Mouse (Mus musculus) spleen, postnatal 4 days (tissue): ENCODE measurements at regions not wholly inside any gene's neighbourhood (a gene's known extent, or its start where the extent isn't known, plus 50 kb on each side); places are given as distances from the start of the nearest gene placed in this dataset.

Experiments used
- DNase-seq, 2 experiments: peaks; one replicate each; pipeline ENCODE4 v3.0.0; 2022; ENCODE audit warnings: low spot score in 2 of 2

DNA sequence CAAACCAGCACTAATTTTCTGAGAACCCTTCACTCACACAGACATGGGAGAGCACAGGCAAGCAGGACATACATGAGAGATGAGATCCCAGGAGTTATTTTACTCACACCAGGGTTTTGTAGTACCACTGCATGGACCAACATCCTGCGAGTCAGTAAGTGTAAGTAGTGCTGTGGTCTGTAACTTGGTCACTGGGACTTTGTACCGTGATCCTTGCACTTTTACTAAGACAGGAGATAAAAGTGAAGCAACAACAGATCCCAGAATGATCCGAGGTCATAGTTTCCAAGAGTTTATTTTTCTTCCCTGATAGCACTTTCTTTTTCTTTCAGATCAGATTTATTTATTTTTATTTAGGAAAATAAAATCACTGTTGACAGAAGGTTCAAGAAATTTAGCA is 54.1 kb upstream of the Mtap start:
- no peak for DNase-seq

DNA sequence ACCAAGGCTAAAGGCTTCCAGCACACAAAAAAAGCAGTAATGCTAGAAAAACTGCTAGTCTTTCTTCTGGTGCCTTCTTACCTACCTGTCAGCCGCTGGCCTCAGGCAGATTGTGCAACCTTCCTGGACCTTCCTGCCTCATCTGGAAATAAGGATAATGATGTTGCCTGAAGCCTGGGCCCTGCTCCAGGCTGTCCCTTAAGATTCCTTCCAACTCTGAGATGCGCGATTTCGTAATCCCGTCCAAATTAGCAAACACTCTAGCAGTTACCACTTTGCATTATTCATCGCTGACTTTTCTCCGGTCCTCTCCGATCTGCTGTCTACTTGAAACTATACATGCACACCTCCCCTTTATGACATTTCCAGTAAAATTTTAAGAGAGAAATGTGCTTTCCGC is 58.4 kb upstream of the Mtap start:
- DNase-seq: no peak

DNA sequence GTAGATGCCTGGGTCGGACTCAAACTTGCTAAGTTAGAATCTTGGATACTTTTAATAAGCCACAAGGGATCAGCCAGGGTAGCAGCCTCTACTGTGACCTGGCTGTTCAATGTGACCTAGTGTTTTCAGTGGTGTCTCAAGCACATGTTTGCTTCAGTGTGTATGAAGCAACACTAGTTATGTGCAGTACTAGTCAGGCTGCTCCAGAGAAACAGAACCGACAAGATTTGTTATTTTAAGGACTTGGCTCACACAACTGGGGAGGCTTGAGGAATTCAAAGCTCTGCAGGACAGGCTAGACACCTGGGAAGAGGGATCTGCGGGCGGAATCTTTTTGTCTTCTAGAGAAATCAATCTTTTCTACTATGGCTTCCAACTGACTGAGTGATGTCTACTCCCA is 62.2 kb upstream of the Mtap start:
- no peak for DNase-seq

DNA sequence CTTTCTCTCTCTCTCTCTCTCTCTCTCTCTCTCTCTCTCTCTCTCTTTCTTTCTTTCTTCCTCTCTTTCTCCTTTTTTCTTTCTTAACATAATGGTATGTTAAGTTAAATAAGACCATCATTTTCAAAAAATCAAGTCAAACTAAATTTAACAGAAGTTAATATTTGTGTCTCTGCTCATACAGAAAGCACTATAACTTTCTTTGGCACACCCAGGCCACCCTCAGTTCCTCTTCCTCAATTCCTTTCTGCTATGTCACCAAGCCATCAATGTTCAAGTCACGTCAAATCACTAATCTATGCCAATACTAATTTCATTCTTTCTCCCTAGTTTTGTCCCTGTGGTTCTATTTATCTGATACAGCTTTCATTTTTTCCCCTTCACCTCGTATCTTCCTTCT is 66.5 kb upstream of the Mtap start:
- DNase-seq: no peak

DNA sequence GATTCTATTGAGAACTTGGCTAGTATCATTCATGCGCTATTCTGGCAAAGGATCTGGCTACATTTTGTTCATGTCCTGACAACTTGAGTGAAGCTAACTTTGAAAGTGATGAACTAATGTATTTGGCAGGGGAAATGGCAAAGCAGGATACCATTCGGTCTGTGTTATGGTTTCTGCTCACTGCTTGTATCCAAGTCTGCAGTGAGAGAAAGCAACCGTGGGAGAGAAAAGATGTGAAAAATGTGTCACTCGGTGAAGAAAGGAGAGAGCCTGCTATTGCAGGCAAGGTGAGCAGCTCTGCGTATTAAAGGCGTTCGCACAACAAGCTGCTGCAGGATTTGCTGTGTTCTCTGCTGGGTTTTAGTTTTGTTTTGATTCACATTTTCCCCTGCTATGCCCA is 72.5 kb upstream of the Mtap start:
- peak in 1 of 2 experiments; percentile 9 for DNase-seq

DNA sequence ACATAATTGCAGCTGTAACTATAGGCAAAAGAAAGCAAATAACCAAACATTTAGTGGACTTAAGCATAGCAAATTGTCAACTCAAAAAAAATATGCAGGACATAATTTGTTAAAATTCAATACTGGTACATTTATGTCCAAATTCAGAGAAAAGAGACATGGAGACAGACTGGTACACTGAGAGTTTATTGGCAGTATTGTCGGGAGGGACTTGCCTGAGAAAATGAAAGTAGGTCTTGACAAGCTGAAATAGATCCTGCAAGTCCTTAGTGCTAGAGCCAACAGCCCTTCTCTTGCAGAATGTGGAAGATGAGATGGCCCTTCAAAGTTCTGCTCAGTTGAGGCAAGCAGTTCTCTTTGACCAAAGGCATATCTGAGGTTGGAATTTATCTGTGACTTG is 74.5 kb upstream of the Mtap start:
- DNase-seq: no peak

DNA sequence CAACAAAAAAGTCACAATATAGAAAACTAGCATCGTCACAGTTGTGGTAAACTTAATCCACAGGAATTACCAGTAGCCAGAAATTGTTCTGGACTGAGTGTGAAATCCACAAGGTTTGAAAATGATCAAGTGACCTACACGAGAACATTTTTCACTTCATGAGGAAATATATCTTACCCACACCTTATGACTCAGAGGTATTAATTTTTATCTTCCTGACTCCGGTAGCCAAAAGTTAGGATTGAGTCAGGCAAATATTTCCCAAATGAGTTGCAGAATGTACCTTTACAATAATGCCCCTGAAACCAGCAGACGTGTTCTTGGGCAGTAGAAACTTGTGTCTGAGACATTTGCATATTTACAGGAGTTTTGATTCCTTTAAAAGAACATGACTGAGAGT is 75.3 kb upstream of the Mtap start:
- DNase-seq: no peak

DNA sequence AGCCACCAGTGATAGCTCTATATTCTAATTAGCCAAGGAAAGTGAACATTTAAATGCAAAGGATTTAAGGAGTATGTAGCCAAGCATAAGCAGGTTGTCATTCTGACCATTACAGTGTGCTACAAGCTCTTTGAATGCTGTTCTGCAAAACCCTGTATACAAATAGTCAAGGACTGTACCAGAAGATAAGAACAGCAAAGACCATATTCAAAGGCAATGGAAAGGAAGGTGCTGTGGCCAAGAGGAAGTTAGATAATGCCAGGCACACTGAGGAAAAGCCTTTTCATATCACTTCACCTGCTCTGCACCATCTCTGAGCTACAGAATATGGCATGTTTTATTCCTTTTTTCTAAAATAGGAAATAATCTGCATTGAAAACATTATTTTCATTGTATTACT is 79.3 kb upstream of the Mtap start:
- DNase-seq: no peak

DNA sequence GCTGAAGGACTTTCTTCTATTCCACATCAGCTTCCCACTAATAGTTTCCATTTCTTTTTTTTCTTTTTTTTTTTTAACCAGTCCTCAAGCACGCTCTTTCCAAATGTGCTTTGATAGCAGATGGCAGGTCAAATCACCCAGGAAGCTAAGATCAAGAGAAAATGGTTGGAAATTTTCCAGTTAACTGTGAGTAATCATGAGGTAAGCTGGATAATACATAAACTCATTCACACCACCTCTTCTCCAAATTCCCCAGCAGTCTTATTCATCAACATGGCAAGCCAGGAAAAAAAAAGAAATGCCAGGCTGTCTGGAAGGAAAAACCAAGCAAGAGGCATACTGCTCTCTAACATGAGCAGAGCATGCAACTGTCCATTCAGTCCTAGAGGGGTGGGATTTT is 79.8 kb upstream of the Mtap start:
- DNase-seq: no peak

DNA sequence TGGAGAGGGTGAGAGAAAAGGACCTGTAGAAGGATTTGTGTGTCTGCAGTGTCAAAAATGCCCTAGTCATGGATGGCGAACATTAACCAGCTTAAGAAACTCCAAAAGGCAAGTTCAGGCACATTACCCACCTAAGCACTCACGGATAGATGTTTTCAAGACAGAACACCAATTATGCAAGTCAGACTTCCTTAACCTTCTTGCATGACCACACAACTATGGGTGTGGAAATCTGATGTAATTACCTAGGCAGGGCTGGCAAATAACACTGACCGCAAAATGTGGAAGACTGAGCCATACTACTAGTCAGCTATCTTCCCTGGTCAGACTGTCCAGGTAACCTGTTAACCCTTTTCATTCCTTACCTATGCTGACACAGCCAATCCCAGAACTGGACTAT is 81.0 kb upstream of the Mtap start:
- DNase-seq: no peak

DNA sequence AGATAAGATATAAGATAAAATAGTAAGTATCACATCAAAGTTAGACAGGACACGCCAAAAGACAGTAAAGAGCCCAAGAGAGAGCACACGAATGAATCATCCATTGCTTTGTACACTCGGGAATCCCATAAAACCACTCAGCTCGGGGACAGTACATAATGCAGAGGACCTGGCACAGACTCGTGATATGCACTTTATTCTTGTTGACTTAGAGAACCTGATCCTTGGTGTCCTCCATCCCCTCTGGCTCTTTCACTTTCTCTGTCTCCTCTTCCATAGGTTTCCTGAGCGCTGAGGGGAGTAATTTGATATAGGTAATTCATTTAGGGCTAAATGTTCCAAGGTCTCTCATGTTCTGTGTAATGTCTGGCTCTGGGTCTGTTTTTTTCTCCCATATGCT is 83.3 kb upstream of the Mtap start:
- DNase-seq: no peak

DNA sequence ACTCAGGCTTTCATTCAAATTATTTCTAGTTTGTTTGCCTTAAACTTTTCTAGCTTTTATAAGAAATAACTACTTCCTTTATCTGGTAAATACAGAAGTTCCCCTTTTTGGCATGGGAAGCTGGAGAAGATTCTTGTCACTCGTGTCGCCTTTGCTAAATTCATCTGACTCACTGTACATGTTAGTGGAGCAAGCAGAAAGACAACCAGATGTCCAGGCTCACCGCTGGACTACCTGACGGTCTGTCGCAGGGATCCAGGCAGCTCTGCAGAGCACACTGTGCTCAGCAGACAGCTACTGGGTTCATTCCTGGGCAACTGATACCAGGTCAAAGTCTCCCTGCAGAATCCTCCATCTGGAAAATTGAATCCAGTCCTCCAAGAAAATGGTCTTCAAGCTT is 85.0 kb upstream of the Mtap start:
- no peak for DNase-seq

DNA sequence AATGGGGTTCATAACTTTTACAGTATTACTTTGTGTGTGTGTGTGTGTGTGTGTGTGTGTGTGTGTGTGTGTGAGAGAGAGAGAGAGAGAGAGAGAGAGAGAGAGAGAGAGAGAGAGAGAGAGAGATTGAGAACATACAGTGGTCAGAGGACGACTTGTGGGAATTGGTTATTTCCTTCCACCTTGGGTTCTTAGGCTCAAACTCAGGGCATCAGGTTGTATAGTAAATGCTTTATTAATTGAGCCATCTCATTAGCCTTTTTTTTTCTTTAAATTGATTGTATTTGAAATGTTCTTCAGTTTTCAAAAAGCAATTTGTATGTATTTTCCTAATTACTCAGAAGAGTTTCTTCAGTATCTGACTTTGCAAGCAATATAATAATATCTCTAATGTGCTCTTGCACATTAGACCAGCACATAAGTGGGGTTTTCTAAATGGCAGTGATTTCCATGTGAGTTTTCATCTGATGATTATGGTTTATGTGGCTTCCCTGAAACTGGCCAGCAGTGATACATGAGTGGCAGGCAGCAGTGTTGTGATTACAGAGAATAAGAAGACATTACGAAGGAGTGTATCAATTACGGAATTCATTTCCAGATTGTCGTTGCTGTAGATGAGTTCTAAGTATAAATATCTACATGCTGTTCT is 86.2 kb upstream of the Mtap start:
- DNase-seq: no peak

DNA sequence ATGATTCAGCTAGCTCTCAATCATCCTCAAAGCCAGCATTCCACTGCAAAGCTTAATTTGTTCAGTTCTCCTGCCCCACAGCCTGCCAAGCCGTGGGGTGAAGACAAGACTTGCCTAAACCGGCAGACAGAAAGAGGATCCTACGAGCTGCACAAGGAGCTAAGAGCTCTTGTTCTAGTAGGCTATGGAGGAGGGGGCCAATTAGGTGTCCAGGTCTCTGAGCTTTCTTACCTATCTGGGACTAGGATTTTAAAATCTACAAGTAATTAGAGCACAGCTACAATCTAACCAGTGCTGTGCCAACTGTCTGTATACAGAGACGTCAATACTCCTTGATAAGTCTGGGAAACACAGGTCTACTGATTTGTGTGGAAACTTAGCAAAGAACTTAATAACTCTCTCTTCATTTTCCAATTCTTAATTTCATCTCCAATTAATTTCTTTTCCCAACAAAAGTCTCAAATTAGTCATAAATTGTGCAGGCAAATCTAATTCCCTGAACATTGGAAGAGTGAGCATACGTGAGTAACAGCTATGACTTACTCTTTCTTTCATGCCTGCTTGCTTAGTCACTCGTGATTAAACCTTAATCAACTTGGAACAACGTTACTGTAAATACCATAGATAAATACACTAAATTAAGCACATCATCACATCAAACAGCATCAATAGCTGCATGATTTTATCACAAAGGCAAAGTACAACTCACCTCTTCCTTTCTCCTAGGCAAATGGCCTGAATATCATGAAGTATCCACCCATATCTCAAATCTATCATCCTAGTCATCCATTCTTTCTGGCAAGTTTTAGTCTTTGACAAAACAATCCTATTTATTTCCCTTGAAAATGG is 87.1 kb upstream of the Mtap start:
- no peak for DNase-seq

DNA sequence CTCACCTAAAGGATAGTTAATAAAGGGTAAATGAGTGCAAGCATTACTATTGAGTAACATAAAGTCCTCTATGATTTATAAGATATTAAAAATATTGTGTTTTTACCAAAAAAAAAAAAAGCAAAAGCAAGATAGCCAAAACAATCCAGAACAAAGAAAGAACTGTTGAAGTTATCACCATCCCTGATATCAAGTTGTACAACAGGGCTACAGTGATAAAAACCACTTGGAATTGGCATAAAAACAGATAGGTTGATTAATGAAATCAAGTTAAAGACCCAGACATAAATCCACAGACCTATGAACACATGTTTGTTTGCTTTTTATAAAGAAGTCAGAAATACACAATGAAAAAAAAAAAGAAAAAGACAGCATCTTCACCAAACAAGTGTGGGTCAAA is 92.4 kb upstream of the Mtap start:
- no peak for DNase-seq

DNA sequence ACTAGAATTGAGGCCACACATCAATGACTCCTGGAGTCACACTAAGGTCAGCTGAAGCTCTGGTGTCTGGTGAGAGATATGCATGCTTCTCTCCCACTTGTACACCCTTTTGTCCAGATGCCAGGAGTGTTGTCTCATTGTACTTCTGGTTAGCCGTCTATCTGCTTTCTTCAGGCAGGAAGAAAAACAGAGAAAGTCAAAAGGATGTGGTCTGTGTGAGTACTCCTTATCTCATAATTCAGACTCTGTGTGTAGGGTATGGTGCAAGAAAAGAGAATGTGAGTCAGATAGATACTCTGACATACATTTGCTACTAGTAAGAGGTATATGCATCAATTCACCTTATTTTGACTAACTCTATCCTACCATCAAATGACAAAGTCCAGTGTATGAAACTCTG is 92.9 kb upstream of the Mtap start:
- no peak for DNase-seq

DNA sequence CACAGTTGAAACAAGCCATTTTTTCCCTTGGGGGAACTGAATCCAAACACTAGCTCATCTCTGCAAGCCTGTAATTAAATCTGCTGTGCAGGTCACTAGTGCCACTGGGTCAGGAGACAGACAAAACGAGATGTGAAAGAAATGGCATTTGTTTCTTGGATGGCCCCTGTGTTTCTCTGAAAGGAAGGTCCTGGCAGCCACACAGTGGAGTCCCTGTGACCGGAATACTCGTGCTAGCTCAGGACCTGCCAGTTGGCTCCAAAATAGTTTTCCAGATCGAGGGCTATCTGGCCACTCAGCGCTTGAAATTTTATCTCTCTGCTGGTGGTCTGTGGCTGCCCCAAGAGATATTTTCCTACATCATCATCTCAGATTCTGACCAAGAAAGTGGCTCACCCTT is 96.1 kb upstream of the Mtap start:
- no peak for DNase-seq

DNA sequence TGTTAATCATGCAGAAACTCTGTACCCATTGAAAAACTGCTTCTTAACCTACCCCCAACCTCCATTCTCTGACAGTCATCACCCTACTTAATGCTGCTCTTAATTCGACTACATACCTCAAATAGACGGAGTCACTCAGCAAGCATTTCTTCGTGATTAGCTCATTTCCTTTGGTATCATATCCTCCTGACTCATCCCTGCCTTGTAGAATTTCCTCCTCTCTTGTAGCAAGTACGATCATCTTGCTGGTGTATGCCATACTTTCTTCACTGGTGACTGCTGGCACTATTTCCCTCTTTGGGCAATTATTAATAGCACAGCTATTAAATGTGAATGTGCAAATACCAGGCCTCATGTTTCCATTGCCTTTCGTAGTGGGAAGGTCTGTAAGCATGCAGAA is 98.0 kb upstream of the Mtap start:
- no peak for DNase-seq

DNA sequence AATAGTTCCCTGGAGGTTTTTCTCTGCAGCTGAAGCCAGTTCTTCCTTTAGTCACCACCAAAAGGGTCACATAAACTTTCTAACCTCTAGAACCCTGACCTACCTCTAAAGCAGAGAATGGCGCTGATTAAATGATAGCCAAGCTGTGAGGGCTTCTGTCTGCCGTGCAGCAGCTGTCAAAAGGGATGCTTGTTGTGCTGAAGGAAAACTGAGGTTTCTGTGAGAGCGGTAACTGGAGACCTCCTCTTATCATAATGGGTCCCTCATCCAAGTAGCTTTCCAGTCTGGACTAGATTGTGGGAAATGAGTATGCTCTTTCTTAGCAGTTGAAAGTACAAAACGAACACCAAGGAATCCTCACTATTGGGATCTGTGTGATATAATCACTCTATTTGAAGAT is 98.8 kb upstream of the Mtap start:
- no peak for DNase-seq

DNA sequence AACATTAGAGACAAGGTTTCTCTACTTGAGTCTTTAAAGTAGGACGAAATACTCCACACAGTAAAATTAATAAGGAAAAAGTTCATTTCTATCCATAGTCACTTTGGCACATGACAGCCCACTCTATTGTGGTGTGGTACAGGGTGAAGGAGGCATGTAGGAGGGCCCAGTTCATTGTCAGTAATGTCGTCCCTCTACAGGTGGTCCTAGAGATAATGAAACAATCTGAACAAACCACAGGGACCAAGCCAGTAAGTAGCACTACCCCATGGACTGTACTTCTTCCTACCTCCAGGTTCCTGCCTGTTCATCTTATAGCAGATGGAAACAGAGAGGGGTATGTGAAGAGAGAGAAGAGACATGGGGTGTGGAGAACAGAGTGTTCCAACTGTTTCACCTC is 102.1 kb upstream of the Mtap start:
- DNase-seq: no peak

DNA sequence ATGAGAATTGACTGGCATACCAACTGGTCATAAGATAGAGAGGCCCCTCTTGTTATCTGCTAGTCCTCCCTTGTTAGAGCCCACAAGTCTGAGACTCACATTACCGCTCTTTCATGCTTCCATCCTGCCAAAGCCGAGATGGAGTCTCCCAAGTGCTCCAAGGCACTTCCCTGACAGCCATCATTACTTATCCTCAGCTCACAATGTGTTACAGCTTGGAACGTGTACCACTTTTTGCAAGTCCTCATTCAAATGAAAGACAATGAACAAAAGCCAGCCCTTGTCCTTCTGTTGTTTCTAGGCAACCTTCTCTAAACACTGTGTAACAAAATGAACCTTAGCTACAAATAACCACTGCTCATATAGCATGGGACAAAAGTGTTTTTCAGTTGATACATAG is 102.6 kb upstream of the Mtap start:
- no peak for DNase-seq

DNA sequence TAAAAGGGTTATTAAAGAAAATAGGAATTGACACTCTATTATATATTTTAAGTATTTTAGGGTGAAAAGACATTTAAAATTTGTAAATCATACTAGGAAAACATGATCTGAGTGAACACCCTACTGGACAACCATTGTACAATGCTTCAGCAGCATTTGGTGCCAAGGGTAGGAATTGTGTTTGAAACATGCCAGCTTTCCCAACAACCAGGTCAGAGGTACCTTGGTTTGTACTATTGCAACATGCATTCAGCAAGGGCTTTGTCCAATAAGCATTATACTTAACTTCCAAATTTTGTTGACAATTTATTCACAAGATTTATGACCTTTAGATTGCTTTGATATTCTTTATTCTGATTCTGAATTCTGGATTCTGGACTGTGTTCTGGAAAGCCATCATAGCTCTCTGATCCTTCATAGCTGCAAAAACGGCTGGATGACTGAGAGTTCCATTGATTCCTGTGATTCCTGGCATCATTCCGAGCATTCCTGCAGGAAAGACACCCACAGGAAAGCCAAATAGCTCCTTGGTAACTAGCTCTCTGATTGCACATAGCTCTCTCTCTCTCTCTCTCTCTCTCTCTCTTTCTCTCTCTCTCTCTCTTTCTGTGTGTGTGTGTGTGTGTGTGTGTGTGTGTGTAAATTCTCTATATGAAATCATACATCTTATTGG is 124.1 kb upstream of the Mtap start:
- DNase-seq: no peak

DNA sequence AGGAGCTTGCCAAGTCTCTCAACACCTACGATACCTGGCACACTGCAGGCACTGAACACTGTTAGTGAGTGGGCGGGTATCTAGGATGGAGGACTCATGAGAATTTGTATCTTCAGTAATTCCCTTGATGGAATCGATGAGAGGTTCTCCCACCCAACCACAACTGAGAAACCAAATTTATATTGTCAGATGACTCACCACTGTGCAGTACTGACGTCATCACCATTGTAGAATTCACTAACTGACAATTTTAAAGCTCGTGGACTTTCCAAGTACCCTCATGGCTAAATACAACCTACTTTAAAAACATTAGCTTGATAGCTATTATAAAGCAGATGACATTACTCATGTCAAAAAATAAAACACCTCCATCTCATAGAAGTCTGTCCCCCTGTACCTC is 128.4 kb upstream of the Mtap start:
- no peak for DNase-seq
